Mouse (Mus musculus) heart, adult 2 months (tissue): ENCODE results near the gene Unc45b.

Experiments
- CTCF ChIP-seq: fragments of 200-600 bp; IDR thresholded peaks from 2 replicates; pipeline ENCODE4 v1.8.1; 2022; ENCODE audit warnings: antibody characterized with exemption, mild to moderate bottlenecking, moderate library complexity
- POLR2A ChIP-seq: fragments of 200-500 bp; IDR thresholded peaks from 2 replicates; pipeline ENCODE4 v1.6.1; 2011; ENCODE audit warnings: mild to moderate bottlenecking, low read depth, low read length, control low read depth; ENCODE audit not compliant: insufficient read depth

GRCm38 (mm10) chr11:82862638-82863037, 47.7 kb upstream of the Unc45b start:
- no peak for TF ChIP-seq CTCF
- TF ChIP-seq POLR2A = no peak
